Mouse (Mus musculus) thymus, postnatal 10 days (tissue): ENCODE data around the gene Olfr391-ps.

Source experiments
- DNase-seq, 2 experiments: peaks; one replicate each; pipeline ENCODE4 v3.0.0; 2021; ENCODE audit warnings: low spot score in 2 of 2

Olfr391-ps gene

DNA sequence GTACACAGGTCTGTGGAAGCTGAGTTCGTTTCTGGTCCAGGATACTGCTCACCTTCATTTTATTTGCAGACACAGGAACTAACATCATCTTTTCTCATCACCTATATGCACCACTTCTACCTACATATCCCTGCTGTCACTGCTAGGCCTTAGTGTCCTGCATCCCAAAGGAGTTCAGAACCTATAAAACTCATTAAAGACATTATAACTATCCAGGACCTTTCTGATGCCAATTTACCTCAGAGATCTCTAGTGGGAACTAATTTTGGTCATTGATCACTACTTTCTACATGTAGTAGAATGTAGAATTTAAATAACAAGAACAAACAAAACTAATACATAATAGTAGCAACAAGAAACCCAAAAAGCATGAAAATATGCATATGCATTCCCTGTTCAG lies at the start of gene Olfr391-ps:
Gene Olfr391-ps (minus strand): TSS at position 101 of the 400 bp plus-strand sequence.
- no peak for DNase-seq

DNA sequence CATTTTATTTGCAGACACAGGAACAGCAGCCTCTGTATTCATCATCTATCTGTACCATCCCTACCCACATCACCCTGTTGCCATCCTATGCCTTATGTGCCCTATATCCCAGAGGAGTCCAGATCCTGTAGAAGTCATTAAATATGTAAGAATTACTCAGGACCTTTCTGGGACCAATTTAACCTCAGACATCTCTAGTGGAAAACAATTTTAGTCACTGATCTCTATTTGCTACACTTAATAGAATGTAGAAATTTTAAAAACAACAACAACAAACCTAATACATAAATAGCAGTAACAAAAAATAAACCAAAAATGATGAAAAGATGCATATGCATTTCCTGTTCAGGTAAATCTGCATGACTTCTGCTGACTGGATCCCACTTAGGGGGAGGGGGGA lies 48.5 kb upstream of the Olfr391-ps start, which contains the start of gene Olfr393:
Gene Olfr393 (minus strand): TSS at position 101 of the 400 bp plus-strand sequence.
- no peak for DNase-seq

- DNase-seq = no peak
Observed at GRCm38 (mm10) chr11:73816949-73817348, 14.1 kb upstream of the Olfr391-ps start, which contains the start of gene Olfr392. Olfr392 (minus strand) TSS chr11:73817049.

DNA sequence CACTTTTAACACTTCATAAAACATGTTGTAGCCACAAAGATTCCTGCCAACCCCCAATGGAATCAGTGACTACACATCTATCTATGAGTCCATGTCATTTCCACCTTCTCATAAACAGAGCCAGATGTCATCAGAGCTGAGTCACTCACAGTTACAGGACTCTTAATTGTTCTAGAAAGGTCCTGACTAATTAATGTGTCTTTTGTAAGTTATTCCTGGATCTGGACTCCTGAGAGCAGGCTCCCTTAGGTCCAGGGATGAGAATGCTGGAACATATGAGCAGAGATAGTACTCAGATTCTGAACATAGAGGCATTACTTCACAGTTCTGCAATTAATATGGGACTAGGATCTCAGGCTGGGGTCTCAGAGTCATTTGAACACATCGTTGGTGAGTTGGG lies 20.2 kb downstream of the Olfr391-ps start, which contains the start of gene Olfr390:
Gene Olfr390 (plus strand): TSS at position 301 of the 400 bp plus-strand sequence.
- DNase-seq = no peak

GRCm38 (mm10) chr11:73780613-73781012 lies 22.2 kb downstream of the Olfr391-ps start, which contains the start of gene Olfr389:
Olfr389 (minus strand) TSS chr11:73780713.
- no peak for DNase-seq

DNA sequence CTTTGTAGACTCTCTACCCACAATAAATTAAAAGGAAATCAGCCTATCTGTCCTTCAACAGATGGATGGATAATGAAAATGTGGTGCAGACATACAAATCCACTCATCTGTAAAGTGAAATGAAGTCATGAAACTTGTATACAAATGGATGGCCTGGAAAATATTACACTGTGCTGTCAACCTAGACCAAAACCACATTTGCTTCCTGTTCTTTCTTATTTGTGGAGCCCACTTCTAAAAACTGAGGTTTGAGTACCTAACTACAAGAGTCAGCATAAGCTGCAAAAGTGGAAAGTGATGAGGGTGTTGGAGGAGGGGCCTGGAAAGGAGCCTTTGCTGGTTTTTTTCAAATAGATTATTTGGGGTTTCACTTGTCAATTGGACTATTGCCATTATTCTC lies 43.7 kb downstream of the Olfr391-ps start:
- no peak for DNase-seq
